Mouse (Mus musculus) c-Kit-positive CD71-positive TER-119-negative erythroid progenitor cells, embryonic 14.5 days (primary cell): ENCODE data around the gene AC124502.3.

Source experiments
- DNase-seq: peaks from one replicate; pipeline ENCODE4 v3.0.0-alpha.2; 2013; ENCODE audit warnings: low read depth

Gene AC124502.3

GRCm38 (mm10) chr19:5058801-5059771 lies 20.4 kb downstream of the AC124502.3 start:
- no peak for DNase-seq

GRCm38 (mm10) chr19:5060365-5061330 lies 22.0 kb downstream of the AC124502.3 start:
- no peak for DNase-seq

GRCm38 (mm10) chr19:5062041-5062440 lies 23.4 kb downstream of the AC124502.3 start:
- DNase-seq: no peak

- no peak for DNase-seq
Measured at GRCm38 (mm10) chr19:5062446-5062845, 23.8 kb downstream of the AC124502.3 start.

GRCm38 (mm10) chr19:5065104-5065503 lies 26.4 kb downstream of the AC124502.3 start:
- no peak for DNase-seq

GRCm38 (mm10) chr19:5067040-5067799 lies 28.5 kb downstream of the AC124502.3 start:
- peak; percentile 85 for DNase-seq

GRCm38 (mm10) chr19:5067867-5068569 lies 29.3 kb downstream of the AC124502.3 start, which contains the start of gene Cd248:
Cd248 (plus strand) TSS chr19:5068078.
- no peak for DNase-seq

- DNase-seq: no peak
Measured at GRCm38 (mm10) chr19:5068570-5069234, 30.0 kb downstream of the AC124502.3 start.

- DNase-seq: no peak
Measured at GRCm38 (mm10) chr19:5069486-5069885, 30.8 kb downstream of the AC124502.3 start.

- DNase-seq: no peak
Measured at GRCm38 (mm10) chr19:5069978-5070377, 31.3 kb downstream of the AC124502.3 start.

GRCm38 (mm10) chr19:5071077-5071476 lies 32.4 kb downstream of the AC124502.3 start:
- no peak for DNase-seq

GRCm38 (mm10) chr19:5071545-5072369 lies 33.1 kb downstream of the AC124502.3 start:
- peak; percentile 94 for DNase-seq

- no peak for DNase-seq
Measured at GRCm38 (mm10) chr19:5072389-5073019, 33.8 kb downstream of the AC124502.3 start.

- DNase-seq: no peak
Measured at GRCm38 (mm10) chr19:5073028-5073427, 34.3 kb downstream of the AC124502.3 start.

GRCm38 (mm10) chr19:5073518-5073917 lies 34.8 kb downstream of the AC124502.3 start:
- no peak for DNase-seq

GRCm38 (mm10) chr19:5079279-5079678 lies 40.6 kb downstream of the AC124502.3 start:
- no peak for DNase-seq

GRCm38 (mm10) chr19:5082005-5082404 lies 43.3 kb downstream of the AC124502.3 start:
- DNase-seq: no peak

GRCm38 (mm10) chr19:5082596-5082995 lies 43.9 kb downstream of the AC124502.3 start:
- DNase-seq: no peak
